Mouse (Mus musculus): ENCODE results near the gene Fzd5. TPM values are rescaled to one million over a fixed set of nuclear protein-coding genes. Genes with fewer than 3 reads are reported as not detected.

The Fzd5 gene
- total and polyA plus RNA-seq, 3 experiments: 3.1 to 23.2 (median 8.6) TPM

- ATAC-seq (ENCODE audit: extremely low read depth, insufficient number of reproducible peaks, low FRiP score, poor library complexity, severe bottlenecking): no peak
- TF ChIP-seq POLR2AphosphoS5 (IDR thresholded peaks at IDR 0.05; ENCODE audit: insufficient replicate concordance, low read depth, low read length) (no peak), CTCF (IDR thresholded peaks at IDR 0.05; ENCODE audit: low read depth, low read length) (no peak), GATA1 (IDR thresholded peaks at IDR 0.05; ENCODE audit: borderline replicate concordance, low read length) (no peak), GATA2 (IDR thresholded peaks at IDR 0.05; ENCODE audit: borderline replicate concordance, low read depth, low read length) (no peak), TAL1 (conservative IDR thresholded peaks at IDR 0.05; ENCODE audit: low read depth, low read length) (no peak)
- Histone ChIP-seq H3K4me3 (ENCODE audit: low read depth, low read length) (no peak overlapping the region), H3K36me3 (replicated peaks) (peaks cover 37% of the 10 kb centered on the region), H3K27me3 (ENCODE audit: insufficient read depth, low read length) (no peaks in the 10 kb centered on the region), H3K9me3 (replicated peaks) (no peaks in the 10 kb centered on the region), H3K4me1 (ENCODE audit: insufficient read depth, low read depth, low read length) (peaks cover 4% of the 10 kb centered on the region)
- DNase-seq (ENCODE audit: low spot score): no peak
Measured at GRCm38 (mm10) chr1:64683039-64683438, 54.5 kb downstream of the Fzd5 start.

GRCm38 (mm10) chr1:64681499-64681898 is 56.1 kb downstream of the Fzd5 start:
- H3K27me3 ChIP-seq (ENCODE audit: insufficient read depth, low read length): no peaks in the 10 kb centered on the region
- no peak for DNase-seq (ENCODE audit: low spot score)
- no peaks in the 10 kb centered on the region for H3K9me3 ChIP-seq (replicated peaks)
- no peak for ATAC-seq (ENCODE audit: extremely low read depth, insufficient number of reproducible peaks, low FRiP score, poor library complexity, severe bottlenecking)
- TF ChIP-seq CTCF (IDR thresholded peaks at IDR 0.05; ENCODE audit: low read depth, low read length) (no peak), TAL1 (conservative IDR thresholded peaks at IDR 0.05; ENCODE audit: low read depth, low read length) (no peak), GATA1 (IDR thresholded peaks at IDR 0.05; ENCODE audit: borderline replicate concordance, low read length) (no peak), GATA2 (IDR thresholded peaks at IDR 0.05; ENCODE audit: borderline replicate concordance, low read depth, low read length) (no peak), POLR2AphosphoS5 (IDR thresholded peaks at IDR 0.05; ENCODE audit: insufficient replicate concordance, low read depth, low read length) (no peak)
- peaks cover 35% of the 10 kb centered on the region for H3K36me3 ChIP-seq (replicated peaks)
- H3K4me3 ChIP-seq (ENCODE audit: low read depth, low read length): no peak overlapping the region
- H3K4me1 ChIP-seq (ENCODE audit: insufficient read depth, low read depth, low read length): peaks cover 2% of the 10 kb centered on the region; the same call in 1 of the 2 replicates

Other genes with a start within 250 kb of the Fzd5 start
- gene Creb1, start 205.1 kb downstream of the Fzd5 start, total RNA-seq (2014; fragmentation: Nextera tagmentation): 164 and 179 TPM in 2 replicates
- gene Creb1, start 205.1 kb downstream of the Fzd5 start, total RNA-seq (2017): 73.3 and 81.0 TPM in 2 replicates
- 13.1 and 19.0 TPM in 2 replicates for gene Creb1, start 205.1 kb downstream of the Fzd5 start, polyA plus RNA-seq (2012)
- gene Mettl21a, start 120.5 kb downstream of the Fzd5 start, total RNA-seq (2014; fragmentation: Nextera tagmentation): 11.1 and 12.1 TPM in 2 replicates
- 36.8 and 37.3 TPM in 2 replicates for gene Mettl21a, start 120.5 kb downstream of the Fzd5 start, total RNA-seq (2017)
- 22.8 and 24.6 TPM in 2 replicates for gene Mettl21a, start 120.5 kb downstream of the Fzd5 start, polyA plus RNA-seq (2012)
- 16.3 and 19.5 TPM in 2 replicates for gene Ccnyl1, start 47.3 kb downstream of the Fzd5 start, total RNA-seq (2014; fragmentation: Nextera tagmentation)
- 13.5 and 14.2 TPM in 2 replicates for gene Ccnyl1, start 47.3 kb downstream of the Fzd5 start, total RNA-seq (2017)
- 50.2 and 71.2 TPM in 2 replicates for gene Ccnyl1, start 47.3 kb downstream of the Fzd5 start, polyA plus RNA-seq (2012)
- gene Plekhm3, start 219.1 kb upstream of the Fzd5 start, total RNA-seq (2014; fragmentation: Nextera tagmentation): 25.8 and 33.5 TPM in 2 replicates
- 5.6 and 8.0 TPM in 2 replicates for gene Plekhm3, start 219.1 kb upstream of the Fzd5 start, total RNA-seq (2017)
- 2.9 and 3.0 TPM in 2 replicates for gene Plekhm3, start 219.1 kb upstream of the Fzd5 start, polyA plus RNA-seq (2012)